Mouse (Mus musculus) cerebellum, adult 2 months (tissue): ENCODE results near the gene Nckap1. TPM values are rescaled to one million over a fixed set of nuclear protein-coding genes. Genes with fewer than 3 reads are reported as not detected.

Experiments
- DNase-seq, 2 experiments: peaks; one replicate each; pipeline ENCODE4 v3.0.0; 2021
- H3K27ac ChIP-seq: fragments of 200-500 bp; 2 replicates; pipeline ENCODE4 v1.5.1; 2012; ENCODE audit warnings: low read length, control low read depth, inconsistent platforms; ENCODE audit not compliant: insufficient read depth
- H3K27me3 ChIP-seq: fragments of 200-500 bp; 2 replicates; pipeline ENCODE4 v1.6.1; 2012; ENCODE audit warnings: inconsistent platforms, mild to moderate bottlenecking, low read length, moderate library complexity; ENCODE audit not compliant: control insufficient read depth, insufficient read depth
- H3K4me1 ChIP-seq: fragments of 200-500 bp; 2 replicates; pipeline ENCODE4 v1.6.1; 2011; ENCODE audit warnings: low read length; ENCODE audit not compliant: control insufficient read depth, insufficient read depth
- H3K4me3 ChIP-seq: fragments of 200-500 bp; replicated peaks from 2 replicates; pipeline ENCODE3; 2011; ENCODE audit warnings: mild to moderate bottlenecking, low read depth, low read length, control low read depth; ENCODE audit not compliant: insufficient read depth
- CTCF ChIP-seq: fragments of 200-500 bp; IDR thresholded peaks from 2 replicates; pipeline ENCODE4 v1.5.1; 2011; ENCODE audit warnings: low read depth, mild to moderate bottlenecking, control low read depth, low read length, moderate library complexity, borderline replicate concordance; ENCODE audit not compliant: insufficient read depth
- POLR2A ChIP-seq: fragments of 200-500 bp; IDR thresholded peaks from 2 replicates; pipeline ENCODE4 v1.6.1; 2011; ENCODE audit warnings: low read length, control low read depth, borderline replicate concordance; ENCODE audit not compliant: insufficient read depth
- WGBS: fragments of 180-500 bp; shearing (Covaris S2); methylation state at CpG from one replicate; pipeline ENCODE4 v1.1.7; 2018; 5-methylcytosine and 5-hydroxymethylcytosine counted together
- polyA plus RNA-seq: library from polyadenylated mRNA; depleted of rRNA; stranded (reverse); fragments of >200 nt; gene quantifications from 2 replicates; pipeline ENCODE4 v1.2.3, GENCODE M21; 2012; rRNA removed

Nckap1 gene
- polyA plus RNA-seq, 1 experiment, result 173 TPM

DNA sequence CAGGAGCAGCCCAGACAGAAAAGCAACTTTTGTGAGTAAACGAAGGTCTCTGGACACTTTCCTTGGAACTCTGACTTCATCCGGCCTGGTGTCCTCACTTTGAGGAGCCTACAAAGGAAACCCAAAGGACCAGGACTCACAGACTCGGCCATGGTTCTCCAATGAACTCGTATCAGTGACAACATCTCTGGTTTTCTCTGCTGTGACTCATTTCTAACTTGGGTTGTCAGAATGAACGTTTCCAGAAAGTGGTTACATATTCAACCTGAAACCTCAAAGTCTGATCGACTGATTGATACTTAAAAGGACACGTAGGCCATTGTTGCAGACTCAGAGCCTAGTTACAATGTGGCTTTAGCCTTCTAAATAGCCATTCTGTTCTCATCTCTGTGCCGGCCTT, 119.4 kb downstream of the Nckap1 start:
- Histone ChIP-seq H3K4me3 (no peak overlapping the region), H3K27me3 (no peaks in the 10 kb centered on the region), H3K4me1 (no peaks in the 10 kb centered on the region), H3K27ac (no peak overlapping the region)
- no peak for TF ChIP-seq CTCF
- no peak for TF ChIP-seq POLR2A
- no peak for DNase-seq
- 80% methylated on average over 8 of the region's 8 CpGs for WGBS

Other genes with a start within 250 kb of the Nckap1 start
- gene Frzb, start 133.8 kb downstream of the Nckap1 start, polyA plus RNA-seq, result 3.3 and 3.7 TPM in 2 replicates
- gene Dusp19, start 35.7 kb upstream of the Nckap1 start, polyA plus RNA-seq, result 16.1 and 16.4 TPM in 2 replicates
- 27.1 and 29.9 TPM in 2 replicates for gene Nup35, start 35.9 kb upstream of the Nckap1 start, polyA plus RNA-seq